Mouse (Mus musculus): ENCODE data around the gene Tmem8. TPM values are rescaled to one million over a fixed set of nuclear protein-coding genes. Genes with fewer than 3 reads are reported as not detected.

The Tmem8 gene
- polyA plus RNA-seq, 1 experiment from 2014 or later = 1.4 TPM

DNA sequence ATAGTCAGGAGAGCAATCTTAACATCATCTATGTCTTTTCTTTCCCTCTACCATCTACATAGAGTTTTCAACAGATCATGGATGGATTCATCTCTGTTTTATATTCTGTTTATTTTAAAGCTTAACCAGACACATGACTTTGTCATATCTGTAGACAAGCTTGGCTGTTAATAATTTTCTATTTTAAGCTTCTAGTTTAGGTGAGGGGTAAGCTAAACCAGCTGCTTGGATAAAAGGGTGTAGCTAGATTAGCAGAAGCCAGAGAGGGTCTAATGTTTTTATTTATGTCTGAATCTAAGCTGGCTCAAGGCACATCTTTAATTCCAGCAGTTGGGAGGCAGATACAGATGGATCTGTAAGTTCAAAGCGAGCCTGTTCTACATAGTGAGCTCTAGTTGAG, 49.6 kb downstream of the Tmem8 start:
- WGBS = 87% methylated on average over 1 of the region's 1 CpGs
- H3K4me2 ChIP-seq = no peak overlapping the region
- H3K9ac ChIP-seq = no peak overlapping the region
- no peaks in the 10 kb centered on the region for H3K27me3 ChIP-seq
- H3K4me1 ChIP-seq = 0 out of 2 replicates have a peak, but pooled peaks cover 5% of the 10 kb centered on the region
- H3K27ac ChIP-seq = no peak overlapping the region
- H3K9me3 ChIP-seq = no peaks in the 10 kb centered on the region
- H3K4me3 ChIP-seq = no peak overlapping the region
- no peak for ATAC-seq (ENCODE audit: insufficient number of reproducible peaks, insufficient read depth, low FRiP score, low TSS enrichment, low read depth)
- peaks cover 8% of the 10 kb centered on the region; the same call in 1 of the 2 replicates for H3K36me3 ChIP-seq

DNA sequence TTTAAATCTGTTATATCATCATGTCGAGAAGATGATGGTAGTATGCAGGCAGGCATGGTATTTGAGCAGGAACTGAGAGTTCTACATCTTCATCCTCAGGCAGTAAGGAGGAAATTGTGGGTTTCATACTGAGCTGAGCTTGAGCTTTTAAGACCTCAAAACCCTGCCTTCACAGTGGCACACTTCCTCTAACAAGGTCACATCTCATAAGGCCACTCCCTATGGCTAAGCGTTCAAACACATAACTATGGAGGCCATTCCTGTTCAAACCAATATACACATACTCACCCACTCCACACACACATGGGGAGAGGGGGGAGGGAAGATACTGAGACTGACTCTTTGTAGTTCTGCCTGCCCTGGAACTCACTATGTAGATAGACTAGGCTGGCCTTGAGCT, 54.9 kb downstream of the Tmem8 start:
- no peak for ATAC-seq (ENCODE audit: insufficient number of reproducible peaks, insufficient read depth, low FRiP score, low TSS enrichment, low read depth)
- H3K4me3 ChIP-seq = no peak overlapping the region
- peaks cover 20% of the 10 kb centered on the region for H3K36me3 ChIP-seq
- WGBS = 89% methylated on average over 2 of the region's 2 CpGs
- H3K27me3 ChIP-seq = no peaks in the 10 kb centered on the region
- H3K4me1 ChIP-seq = 0 out of 2 replicates have a peak, but pooled peaks cover 3% of the 10 kb centered on the region
- H3K9ac ChIP-seq = no peak overlapping the region
- no peak overlapping the region for H3K4me2 ChIP-seq
- no peak overlapping the region for H3K27ac ChIP-seq
- H3K9me3 ChIP-seq = no peaks in the 10 kb centered on the region

Other genes with a start within 250 kb of the Tmem8 start
- 11.1 and 13.4 TPM in 2 replicates for gene Mcrip2, start 244.5 kb upstream of the Tmem8 start, polyA plus RNA-seq (2015; fragmentation: Nextera tagmentation; extraction: Ambion mirVana)
- gene Mettl26, start 238.2 kb upstream of the Tmem8 start, polyA plus RNA-seq (2015; fragmentation: Nextera tagmentation; extraction: Ambion mirVana) = 47.1 and 50.6 TPM in 2 replicates
- 0.56 and 0.73 TPM in 2 replicates for gene Wfikkn1, start 232.4 kb upstream of the Tmem8 start, polyA plus RNA-seq (2015; fragmentation: Nextera tagmentation; extraction: Ambion mirVana)
- 32.9 and 36.6 TPM in 2 replicates for gene Rab40c, start 193.6 kb upstream of the Tmem8 start, polyA plus RNA-seq (2015; fragmentation: Nextera tagmentation; extraction: Ambion mirVana)
- gene Pigq, start 168.4 kb upstream of the Tmem8 start, polyA plus RNA-seq (2015; fragmentation: Nextera tagmentation; extraction: Ambion mirVana) = 50.6 and 53.8 TPM in 2 replicates
- gene Nhlrc4, start 168.3 kb upstream of the Tmem8 start, polyA plus RNA-seq (2015; fragmentation: Nextera tagmentation; extraction: Ambion mirVana) = not detected in 2 replicates
- gene A930017K11Rik, start 160.7 kb upstream of the Tmem8 start, polyA plus RNA-seq (2015; fragmentation: Nextera tagmentation; extraction: Ambion mirVana) = 0.18 and 0.26 TPM in 2 replicates
- 23.4 and 24.2 TPM in 2 replicates for gene Capn15, start 127.5 kb upstream of the Tmem8 start, polyA plus RNA-seq (2015; fragmentation: Nextera tagmentation; extraction: Ambion mirVana)
- 22.8 and 23.5 TPM in 2 replicates for gene Rab11fip3, start 43.7 kb upstream of the Tmem8 start, polyA plus RNA-seq (2015; fragmentation: Nextera tagmentation; extraction: Ambion mirVana)
- 42.9 and 44.9 TPM in 2 replicates for gene Decr2, start 23.0 kb upstream of the Tmem8 start, polyA plus RNA-seq (2015; fragmentation: Nextera tagmentation; extraction: Ambion mirVana)
- 138 and 142 TPM in 2 replicates for gene Nme4, start 17.7 kb upstream of the Tmem8 start, polyA plus RNA-seq (2015; fragmentation: Nextera tagmentation; extraction: Ambion mirVana)
- gene Mrpl28, start 10.2 kb downstream of the Tmem8 start, polyA plus RNA-seq (2015; fragmentation: Nextera tagmentation; extraction: Ambion mirVana) = 180 and 209 TPM in 2 replicates
- gene Axin1, start 25.4 kb downstream of the Tmem8 start, polyA plus RNA-seq (2015; fragmentation: Nextera tagmentation; extraction: Ambion mirVana) = 9.9 and 10.5 TPM in 2 replicates
- gene Pdia2, start 85.8 kb downstream of the Tmem8 start, polyA plus RNA-seq (2015; fragmentation: Nextera tagmentation; extraction: Ambion mirVana) = 0.28 and 0.95 TPM in 2 replicates
- gene Rgs11, start 89.7 kb downstream of the Tmem8 start, polyA plus RNA-seq (2015; fragmentation: Nextera tagmentation; extraction: Ambion mirVana) = 11.4 and 14.6 TPM in 2 replicates
- gene Arhgdig, start 94.5 kb downstream of the Tmem8 start, polyA plus RNA-seq (2015; fragmentation: Nextera tagmentation; extraction: Ambion mirVana) = 10.2 and 16.4 TPM in 2 replicates
- 39.1 and 43.1 TPM in 2 replicates for gene Fam234a, start 130.9 kb downstream of the Tmem8 start, polyA plus RNA-seq (2015; fragmentation: Nextera tagmentation; extraction: Ambion mirVana)
- gene Luc7l, start 139.6 kb downstream of the Tmem8 start, polyA plus RNA-seq (2015; fragmentation: Nextera tagmentation; extraction: Ambion mirVana) = 134 TPM in 2 replicates

Data from embryonic facial prominence, embryonic 13.5 days (tissue).